Mouse (Mus musculus) layer of hippocampus, adult 2 months (tissue): ENCODE data around the gene Pp2d1. TPM values are rescaled to one million over a fixed set of nuclear protein-coding genes. Genes with fewer than 3 reads are reported as not detected.
A peak's percentile ranks its signal among the peaks of the same experiment; 100 is the strongest.

Experiments used
- DNase-seq, 2 experiments: peaks; one replicate each; pipeline ENCODE4 v3.0.0; 2022; ENCODE audit warnings: low spot score in 2 of 2
- H3K27ac ChIP-seq: fragments of 200-600 bp; 2 replicates; pipeline ENCODE4 v1.8.1; 2022
- H3K4me3 ChIP-seq: fragments of 200-600 bp; 2 replicates; pipeline ENCODE4 v1.8.1; 2022; ENCODE audit warnings: mild to moderate bottlenecking
- CTCF ChIP-seq: fragments of 200-600 bp; conservative IDR thresholded peaks from 2 replicates; pipeline ENCODE4 v1.8.1; 2022; ENCODE audit warnings: antibody characterized with exemption, mild to moderate bottlenecking, moderate library complexity
- total RNA-seq, 2 experiments: library from RNA; stranded (reverse); gene quantifications; 2 replicates each; pipeline ENCODE4 v1.2.3; 2021

Gene Pp2d1
- total RNA-seq, 2 experiments from 2014 or later: not detected

- no peak for DNase-seq
- TF ChIP-seq CTCF: no peak
- Histone ChIP-seq H3K27ac (no peak overlapping the region), H3K4me3 (no peak overlapping the region)
Observed at GRCm38 (mm10) chr17:53488291-53489006, 50.8 kb downstream of the Pp2d1 start.

GRCm38 (mm10) chr17:53480433-53480832 is 58.8 kb downstream of the Pp2d1 start:
- DNase-seq: no peak
- H3K27ac ChIP-seq: peak overlapping the region; percentile 97; the same call in 1 of the 2 replicates
- peak overlapping the region; percentile 95 for H3K4me3 ChIP-seq
- no peak for TF ChIP-seq CTCF

GRCm38 (mm10) chr17:53479604-53480041 is 59.6 kb downstream of the Pp2d1 start:
- DNase-seq: peak; percentile 48 to 53
- Histone ChIP-seq H3K27ac (peak overlapping the region; percentile 97), H3K4me3 (peak overlapping the region; percentile 95)
- TF ChIP-seq CTCF: peak; percentile 48

GRCm38 (mm10) chr17:53478858-53479603 is 60.2 kb downstream of the Pp2d1 start, which contains the start of gene Rab5a:
Gene Rab5a (plus strand): TSS chr17:53479234.
- TF ChIP-seq CTCF: peak; percentile 43
- peak within 1 kb of the TSS; percentile 97 for H3K27ac ChIP-seq
- H3K4me3 ChIP-seq: peak within 1 kb of the TSS; percentile 95
- DNase-seq: peak; percentile 99

- TF ChIP-seq CTCF: no peak
- no peak for DNase-seq
- Histone ChIP-seq H3K27ac (peak overlapping the region; percentile 97), H3K4me3 (peak overlapping the region; percentile 95)
Observed at GRCm38 (mm10) chr17:53478066-53478857, 61.0 kb downstream of the Pp2d1 start.

- H3K27ac ChIP-seq: no peak overlapping the region
- TF ChIP-seq CTCF: no peak
- H3K4me3 ChIP-seq: no peak overlapping the region
- DNase-seq: no peak
Observed at GRCm38 (mm10) chr17:53468697-53469096, 70.6 kb downstream of the Pp2d1 start.

- H3K27ac ChIP-seq: no peak overlapping the region
- peak; percentile 53 for TF ChIP-seq CTCF
- DNase-seq: no peak
- no peak overlapping the region for H3K4me3 ChIP-seq
Observed at GRCm38 (mm10) chr17:53465569-53465968, 73.7 kb downstream of the Pp2d1 start.

- no peak for DNase-seq
- peak overlapping the region; percentile 54 for H3K4me3 ChIP-seq
- no peak overlapping the region for H3K27ac ChIP-seq
- TF ChIP-seq CTCF: no peak
Observed at GRCm38 (mm10) chr17:53463496-53463840, 75.8 kb downstream of the Pp2d1 start.

- Histone ChIP-seq H3K27ac (no peak within 1 kb of the TSS), H3K4me3 (peak within 1 kb of the TSS; percentile 54)
- no peak for TF ChIP-seq CTCF
Observed at GRCm38 (mm10) chr17:53462603-53463495, 76.4 kb downstream of the Pp2d1 start, which contains the start of gene Efhb. Gene Efhb (minus strand): TSS chr17:53463321.

More at GRCm38 (mm10) chr17:53462603-53463495, 76.4 kb downstream of the Pp2d1 start, which contains the start of gene Efhb:
- peak; percentile 58 to 68 for DNase-seq

Other genes with a start within 250 kb of the Pp2d1 start
- gene Efhb, start 76.1 kb downstream of the Pp2d1 start, total RNA-seq: under 1 TPM; 0.25 to 0.44 TPM
- 100 to 1,000 TPM; 115 to 116 TPM for gene Rab5a, start 60.2 kb downstream of the Pp2d1 start, total RNA-seq
- 10 to 100 TPM; 12.7 to 20.3 TPM for gene Kat2b, start 27.4 kb upstream of the Pp2d1 start, total RNA-seq
- gene Sgo1, start 149.9 kb upstream of the Pp2d1 start, total RNA-seq: under 1 TPM; 0.12 to 0.15 TPM